Mouse (Mus musculus): ENCODE data around the gene Loxl1.

Gene Loxl1

GRCm38 (mm10) chr9:58312944-58313359, at the start of gene Loxl1:
TSS of gene Loxl1 (minus strand) at chr9:58313186.
- peak; percentile 47 for DNase-seq (ENCODE audit: low read depth, low spot score)

- DNase-seq (ENCODE audit: low read depth, low spot score): no peak
Observed at GRCm38 (mm10) chr9:58361956-58362355, 49.0 kb upstream of the Loxl1 start.

GRCm38 (mm10) chr9:58361373-58361772, 48.4 kb upstream of the Loxl1 start:
- no peak for DNase-seq (ENCODE audit: low read depth, low spot score)

GRCm38 (mm10) chr9:58355262-58356050, 42.5 kb upstream of the Loxl1 start:
- no peak for DNase-seq (ENCODE audit: low read depth, low spot score)

- no peak for DNase-seq (ENCODE audit: low read depth, low spot score)
Observed at GRCm38 (mm10) chr9:58354701-58355100, 41.7 kb upstream of the Loxl1 start.

GRCm38 (mm10) chr9:58353224-58353623, 40.2 kb upstream of the Loxl1 start:
- no peak for DNase-seq (ENCODE audit: low read depth, low spot score)

GRCm38 (mm10) chr9:58347795-58348194, 34.8 kb upstream of the Loxl1 start:
- no peak for DNase-seq (ENCODE audit: low read depth, low spot score)

GRCm38 (mm10) chr9:58346498-58346897, 33.5 kb upstream of the Loxl1 start:
- DNase-seq (ENCODE audit: low read depth, low spot score): no peak

GRCm38 (mm10) chr9:58345963-58346362, 33.0 kb upstream of the Loxl1 start:
- DNase-seq (ENCODE audit: low read depth, low spot score): no peak

- peak; percentile 24 for DNase-seq (ENCODE audit: low read depth, low spot score)
Observed at GRCm38 (mm10) chr9:58341795-58342194, 28.8 kb upstream of the Loxl1 start.

GRCm38 (mm10) chr9:58336650-58337281, 23.8 kb upstream of the Loxl1 start:
- peak; percentile 16 for DNase-seq (ENCODE audit: low read depth, low spot score)

GRCm38 (mm10) chr9:58331276-58331675, 18.3 kb upstream of the Loxl1 start:
- no peak for DNase-seq (ENCODE audit: low read depth, low spot score)

- peak; percentile 38 for DNase-seq (ENCODE audit: low read depth, low spot score)
Observed at GRCm38 (mm10) chr9:58330293-58330692, 17.3 kb upstream of the Loxl1 start.

- no peak for DNase-seq (ENCODE audit: low read depth, low spot score)
Observed at GRCm38 (mm10) chr9:58327382-58327781, 14.4 kb upstream of the Loxl1 start.

GRCm38 (mm10) chr9:58326477-58327180, 13.6 kb upstream of the Loxl1 start:
- no peak for DNase-seq (ENCODE audit: low read depth, low spot score)

GRCm38 (mm10) chr9:58321681-58322080, 8.7 kb upstream of the Loxl1 start:
- peak; percentile 60 for DNase-seq (ENCODE audit: low read depth, low spot score)

GRCm38 (mm10) chr9:58318317-58318716, 5.3 kb upstream of the Loxl1 start:
- no peak for DNase-seq (ENCODE audit: low read depth, low spot score)

GRCm38 (mm10) chr9:58317381-58317780, 4.4 kb upstream of the Loxl1 start:
- DNase-seq (ENCODE audit: low read depth, low spot score): no peak

- DNase-seq (ENCODE audit: low read depth, low spot score): no peak
Observed at GRCm38 (mm10) chr9:58316784-58317183, 3.8 kb upstream of the Loxl1 start.

- no peak for DNase-seq (ENCODE audit: low read depth, low spot score)
Observed at GRCm38 (mm10) chr9:58315850-58316249, 2.9 kb upstream of the Loxl1 start.

- DNase-seq (ENCODE audit: low read depth, low spot score): no peak
Observed at GRCm38 (mm10) chr9:58314682-58315360, 1.8 kb upstream of the Loxl1 start.
